Mouse (Mus musculus) 416B (cell line): ENCODE measurements around the gene Rccd1.

Experiments
- DNase-seq: peaks from one replicate; pipeline ENCODE4 v3.0.0; 2011; ENCODE audit warnings: low read depth

Rccd1 gene

GRCm38 (mm10) chr7:80299568-80299967, 24.7 kb downstream of the Rccd1 start:
- DNase-seq, result peak; percentile 49

- peak; percentile 74 for DNase-seq
These were observed 25.5 kb downstream of the Rccd1 start for GRCm38 (mm10) chr7:80298754-80299153.

- no peak for DNase-seq
These were observed 27.2 kb downstream of the Rccd1 start for GRCm38 (mm10) chr7:80297041-80297440.

GRCm38 (mm10) chr7:80296462-80296861, 27.8 kb downstream of the Rccd1 start:
- DNase-seq, result no peak

- peak; percentile 69 for DNase-seq
These were observed 29.2 kb downstream of the Rccd1 start for GRCm38 (mm10) chr7:80294764-80295648.

- DNase-seq, result peak; percentile 99
These were observed 30.0 kb downstream of the Rccd1 start, which contains the start of gene Prc1 for GRCm38 (mm10) chr7:80294062-80294763. Gene Prc1 (plus strand): TSS chr7:80294450.

- DNase-seq, result no peak
These were observed 36.5 kb downstream of the Rccd1 start for GRCm38 (mm10) chr7:80287736-80288135.

GRCm38 (mm10) chr7:80285725-80286124, 38.5 kb downstream of the Rccd1 start:
- no peak for DNase-seq

- DNase-seq, result no peak
These were observed 39.9 kb downstream of the Rccd1 start for GRCm38 (mm10) chr7:80284391-80284790.

GRCm38 (mm10) chr7:80283226-80283918, 40.9 kb downstream of the Rccd1 start:
- no peak for DNase-seq

- no peak for DNase-seq
These were observed 42.6 kb downstream of the Rccd1 start for GRCm38 (mm10) chr7:80281646-80282045.

- no peak for DNase-seq
These were observed 43.3 kb downstream of the Rccd1 start for GRCm38 (mm10) chr7:80280998-80281397.

GRCm38 (mm10) chr7:80280032-80280431, 44.2 kb downstream of the Rccd1 start:
- DNase-seq, result no peak

- peak; percentile 75 for DNase-seq
These were observed 47.9 kb downstream of the Rccd1 start for GRCm38 (mm10) chr7:80276374-80276773.

- no peak for DNase-seq
These were observed 50.8 kb downstream of the Rccd1 start for GRCm38 (mm10) chr7:80273456-80273855.

GRCm38 (mm10) chr7:80269751-80270255, 54.5 kb downstream of the Rccd1 start:
- peak; percentile 56 for DNase-seq

- DNase-seq, result peak; percentile 95
These were observed 55.1 kb downstream of the Rccd1 start, which contains the start of gene Vps33b for GRCm38 (mm10) chr7:80268897-80269750. Gene Vps33b (plus strand): TSS chr7:80269649.

- no peak for DNase-seq
These were observed 56.5 kb downstream of the Rccd1 start for GRCm38 (mm10) chr7:80267764-80268163.

- no peak for DNase-seq
These were observed 59.6 kb downstream of the Rccd1 start for GRCm38 (mm10) chr7:80264606-80265005.

GRCm38 (mm10) chr7:80261372-80261990, 62.8 kb downstream of the Rccd1 start:
- peak; percentile 57 for DNase-seq
